Mouse (Mus musculus): Measurements from ENCODE around the gene Erc2.

Gene Erc2

GRCm38 (mm10) chr14:28288196-28288595, 666.0 kb downstream of the Erc2 start:
- no peak for DNase-seq (ENCODE audit: low read depth, low spot score)

- no peak for DNase-seq (ENCODE audit: low read depth, low spot score)
These were observed 666.7 kb downstream of the Erc2 start for GRCm38 (mm10) chr14:28288926-28289325.

- no peak for DNase-seq (ENCODE audit: low read depth, low spot score)
These were observed 671.7 kb downstream of the Erc2 start for GRCm38 (mm10) chr14:28293921-28294320.

- no peak for DNase-seq (ENCODE audit: low read depth, low spot score)
These were observed 672.9 kb downstream of the Erc2 start for GRCm38 (mm10) chr14:28295145-28295544.

- DNase-seq (ENCODE audit: low read depth, low spot score) = no peak
These were observed 677.9 kb downstream of the Erc2 start for GRCm38 (mm10) chr14:28300095-28300494.

GRCm38 (mm10) chr14:28301251-28301650, 679.0 kb downstream of the Erc2 start:
- DNase-seq (ENCODE audit: low read depth, low spot score) = no peak

- no peak for DNase-seq (ENCODE audit: low read depth, low spot score)
These were observed 681.9 kb downstream of the Erc2 start for GRCm38 (mm10) chr14:28304131-28304530.

- no peak for DNase-seq (ENCODE audit: low read depth, low spot score)
These were observed 686.4 kb downstream of the Erc2 start for GRCm38 (mm10) chr14:28308661-28309060.

- no peak for DNase-seq (ENCODE audit: low read depth, low spot score)
These were observed 694.6 kb downstream of the Erc2 start for GRCm38 (mm10) chr14:28316851-28317250.

GRCm38 (mm10) chr14:28321916-28322534, 699.8 kb downstream of the Erc2 start:
- DNase-seq (ENCODE audit: low read depth, low spot score) = no peak

- no peak for DNase-seq (ENCODE audit: low read depth, low spot score)
These were observed 701.0 kb downstream of the Erc2 start for GRCm38 (mm10) chr14:28323243-28323642.

- DNase-seq (ENCODE audit: low read depth, low spot score) = no peak
These were observed 701.5 kb downstream of the Erc2 start for GRCm38 (mm10) chr14:28323727-28324126.

GRCm38 (mm10) chr14:28326456-28326855, 704.2 kb downstream of the Erc2 start:
- DNase-seq (ENCODE audit: low read depth, low spot score) = no peak

- DNase-seq (ENCODE audit: low read depth, low spot score) = no peak
These were observed 706.3 kb downstream of the Erc2 start for GRCm38 (mm10) chr14:28328512-28328911.

- DNase-seq (ENCODE audit: low read depth, low spot score) = no peak
These were observed 708.9 kb downstream of the Erc2 start for GRCm38 (mm10) chr14:28331108-28331507.

- DNase-seq (ENCODE audit: low read depth, low spot score) = no peak
These were observed 710.2 kb downstream of the Erc2 start for GRCm38 (mm10) chr14:28332351-28332953.

GRCm38 (mm10) chr14:28339146-28339545, 716.9 kb downstream of the Erc2 start:
- DNase-seq (ENCODE audit: low read depth, low spot score) = no peak

GRCm38 (mm10) chr14:28349129-28349528, 726.9 kb downstream of the Erc2 start:
- no peak for DNase-seq (ENCODE audit: low read depth, low spot score)

- no peak for DNase-seq (ENCODE audit: low read depth, low spot score)
These were observed 733.8 kb downstream of the Erc2 start for GRCm38 (mm10) chr14:28356031-28356430.

- no peak for DNase-seq (ENCODE audit: low read depth, low spot score)
These were observed 737.3 kb downstream of the Erc2 start for GRCm38 (mm10) chr14:28359502-28359901.

- no peak for DNase-seq (ENCODE audit: low read depth, low spot score)
These were observed 737.8 kb downstream of the Erc2 start for GRCm38 (mm10) chr14:28359983-28360382.

GRCm38 (mm10) chr14:28362336-28362735, 740.1 kb downstream of the Erc2 start:
- DNase-seq (ENCODE audit: low read depth, low spot score) = no peak

GRCm38 (mm10) chr14:28370713-28371112, 748.5 kb downstream of the Erc2 start:
- no peak for DNase-seq (ENCODE audit: low read depth, low spot score)

- no peak for DNase-seq (ENCODE audit: low read depth, low spot score)
These were observed 749.4 kb downstream of the Erc2 start for GRCm38 (mm10) chr14:28371651-28372050.

All from c-Kit-negative CD71-positive TER-119-positive erythroid progenitor cells, embryonic 14.5 days (primary cell).